Mouse (Mus musculus): ENCODE data around the gene Pdzk1ip1.

- TF ChIP-seq TAL1 (IDR thresholded peaks at IDR 0.05; ENCODE audit: low read length) (no peak), GATA1 (IDR thresholded peaks at IDR 0.05; ENCODE audit: low read length) (no peak)
Measured at GRCm38 (mm10) chr4:115059871-115060270, 28.6 kb upstream of the Pdzk1ip1 start.
